Mouse (Mus musculus): ENCODE measurements around the gene Eif2ak1. TPM values are rescaled to one million over a fixed set of nuclear protein-coding genes. Genes with fewer than 3 reads are reported as not detected.

The Eif2ak1 gene
- polyA plus RNA-seq (2012; ENCODE audit: low replicate concordance): 31.7 and 35.8 TPM in 2 replicates

GRCm38 (mm10) chr5:143817116-143817930 lies at the start of gene Eif2ak1:
Gene Eif2ak1, plus strand, starts transcription at chr5:143817788.

GRCm38 (mm10) chr5:143897635-143898330 lies 80.2 kb downstream of the Eif2ak1 start, which contains the start of gene Ankrd61:
Gene Ankrd61, minus strand, starts transcription at chr5:143897685.

GRCm38 (mm10) chr5:143909417-143910400 lies 92.1 kb downstream of the Eif2ak1 start, which contains the start of the genes Aimp2 and Pms2:
Gene Aimp2, minus strand, starts transcription at chr5:143909847.
Gene Pms2, plus strand, starts transcription at chr5:143909964.

GRCm38 (mm10) chr5:143927875-143928274 lies 110.3 kb downstream of the Eif2ak1 start, which contains the start of gene Gm42421:
Gene Gm42421, plus strand, starts transcription at chr5:143928175.

GRCm38 (mm10) chr5:143932831-143933230 lies 115.2 kb downstream of the Eif2ak1 start, which contains the start of gene Rsph10b:
Gene Rsph10b, plus strand, starts transcription at chr5:143933035.

Other genes with a start within 250 kb of the Eif2ak1 start
- 35.8 and 51.1 TPM in 2 replicates for gene Cyth3, start 195.3 kb upstream of the Eif2ak1 start, polyA plus RNA-seq (2012; ENCODE audit: low replicate concordance)
- 12.4 and 28.1 TPM in 2 replicates for gene Usp42, start 85.5 kb upstream of the Eif2ak1 start, polyA plus RNA-seq (2012; ENCODE audit: low replicate concordance)
- gene Ankrd61, start 79.9 kb downstream of the Eif2ak1 start, polyA plus RNA-seq (2012; ENCODE audit: low replicate concordance): 0.27 TPM in 1 of 2 replicates, not detected in the other
- 20.7 and 73.7 TPM in 2 replicates for gene Aimp2, start 92.1 kb downstream of the Eif2ak1 start, polyA plus RNA-seq (2012; ENCODE audit: low replicate concordance)
- gene Pms2, start 92.2 kb downstream of the Eif2ak1 start, polyA plus RNA-seq (2012; ENCODE audit: low replicate concordance): 0.57 and 1.4 TPM in 2 replicates
- not detected in 2 replicates for gene Gm42421, start 110.4 kb downstream of the Eif2ak1 start, polyA plus RNA-seq (2012; ENCODE audit: low replicate concordance)
- not detected in 2 replicates for gene Rsph10b, start 115.2 kb downstream of the Eif2ak1 start, polyA plus RNA-seq (2012; ENCODE audit: low replicate concordance)
- gene Ccz1, start 197.1 kb downstream of the Eif2ak1 start, polyA plus RNA-seq (2012; ENCODE audit: low replicate concordance): 78.6 and 79.1 TPM in 2 replicates
- not detected in 2 replicates for gene Ocm, start 208.9 kb downstream of the Eif2ak1 start, polyA plus RNA-seq (2012; ENCODE audit: low replicate concordance)